In the genomic region with DNA sequence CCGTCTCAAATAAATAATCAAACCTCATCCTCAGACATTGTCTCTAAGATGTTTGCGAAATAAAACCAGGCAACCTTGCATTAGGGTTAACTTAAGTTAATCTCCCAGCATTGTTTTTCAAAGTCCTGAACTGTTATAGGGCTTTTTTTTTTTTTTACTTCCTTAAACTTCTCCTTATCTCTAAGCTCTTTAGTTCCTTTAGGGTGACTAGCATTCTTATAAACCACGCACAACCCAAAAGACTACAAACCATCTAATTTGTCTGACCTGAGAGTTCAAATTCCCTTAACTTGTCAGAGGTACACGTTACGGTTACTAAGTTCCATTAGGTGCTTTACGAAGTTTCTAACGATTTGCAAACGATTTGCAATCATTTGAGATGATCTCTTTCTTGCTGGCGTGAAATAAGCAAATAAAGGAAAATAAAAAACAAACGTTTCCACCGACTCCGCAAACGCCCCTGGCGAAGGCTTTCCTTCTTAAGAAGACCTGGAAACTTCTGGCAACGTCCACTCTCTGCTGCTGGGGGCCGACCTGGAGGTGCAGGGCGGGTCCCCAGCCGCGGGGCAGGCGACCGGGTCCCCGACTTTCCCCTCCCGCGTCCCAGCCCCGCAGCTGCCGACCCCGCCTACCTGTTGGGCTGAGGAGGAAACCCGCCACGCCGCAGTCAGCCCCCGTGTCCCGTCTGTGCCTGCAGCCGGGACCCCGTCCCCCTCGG, we compare ENCODE assay signal across 1 mouse cellular context.
TF ChIP-seq lines count a peak whose summit lies in the region.

No protein-coding gene starts in this region.

TF ChIP-seq in MEL, 35 proteins besides CTCF, POLR2A, EP300 and RAD21:
- TF ChIP-seq HCFC1 (IDR thresholded peaks at IDR 0.05; ENCODE audit: low read depth, low read length) (0 out of 2 replicates have a peak, but pooled peaks have one; percentile 58), CHD1 (IDR thresholded peaks at IDR 0.05; ENCODE audit: low read depth, low read length) (no peak; the same call in none of the 2 replicates), MAFK (IDR thresholded peaks at IDR 0.05; ENCODE audit: borderline replicate concordance, low read depth, low read length) (no peak; the same call in 1 of the 2 replicates), MXI1 (IDR thresholded peaks at IDR 0.05; ENCODE audit: low read depth, low read length) (peak; percentile 49), SMC3 (IDR thresholded peaks at IDR 0.05; ENCODE audit: low read depth, low read length) (no peak), SIN3A (IDR thresholded peaks at IDR 0.05; ENCODE audit: low read length) (peak; percentile 89), RCOR1 (IDR thresholded peaks at IDR 0.05; ENCODE audit: low read depth, low read length) (0 out of 2 replicates have a peak, but pooled peaks have one; percentile 34), MAX (IDR thresholded peaks at IDR 0.05; ENCODE audit: low read length) (0 out of 2 replicates have a peak, but pooled peaks have one; percentile 12), ZNF384 (IDR thresholded peaks at IDR 0.05; ENCODE audit: low read depth, low read length) (peak; percentile 96), UBTF (IDR thresholded peaks at IDR 0.05; ENCODE audit: borderline replicate concordance, insufficient read depth, low read depth, low read length) (peak; percentile 18; the same call in 1 of the 2 replicates), JUND (IDR thresholded peaks at IDR 0.05; ENCODE audit: low read depth, low read length) (no peak), MEF2A (IDR thresholded peaks at IDR 0.05; ENCODE audit: extremely low read depth, insufficient replicate concordance, low read depth, low read length, poor library complexity, severe bottlenecking) (no peak), CHD2 (IDR thresholded peaks at IDR 0.05; ENCODE audit: low read length) (no peak), TAL1 (IDR thresholded peaks at IDR 0.05; ENCODE audit: low read length) (no peak), TCF12 (IDR thresholded peaks at IDR 0.05; ENCODE audit: low read depth, low read length) (peak; percentile 57), MYC (IDR thresholded peaks at IDR 0.05; ENCODE audit: low read depth, low read length) (peak; percentile 80; the same call in 1 of the 2 replicates), USF2 (IDR thresholded peaks at IDR 0.05; ENCODE audit: borderline replicate concordance in 1 of 2, insufficient read depth in 1 of 2, low read depth in 1 of 2, low read length in 2 of 2) (no peak), POLR2AphosphoS2 (IDR thresholded peaks at IDR 0.05; ENCODE audit: low read length) (peak; percentile 63), BHLHE40 (IDR thresholded peaks at IDR 0.05; ENCODE audit: borderline replicate concordance, low read depth, low read length) (no peak), TBP (IDR thresholded peaks at IDR 0.05; ENCODE audit: low read depth, low read length) (peak; percentile 74), USF1 (IDR thresholded peaks at IDR 0.05; ENCODE audit: low read depth, low read length) (0 out of 2 replicates have a peak, but pooled peaks have one; percentile 7), MYB (IDR thresholded peaks at IDR 0.05; ENCODE audit: low read depth, low read length) (0 out of 2 replicates have a peak, but pooled peaks have one; percentile 18), NRF1 (IDR thresholded peaks at IDR 0.05; ENCODE audit: insufficient read depth, low read depth, low read length, poor library complexity, severe bottlenecking) (no peak), ZC3H11A (IDR thresholded peaks at IDR 0.05; ENCODE audit: low read depth, low read length) (no peak), ZMIZ1 (IDR thresholded peaks at IDR 0.05; ENCODE audit: low read depth, low read length) (peak; percentile 82), GABPA (IDR thresholded peaks at IDR 0.05; ENCODE audit: low read depth, low read length) (no peak), NELFE (IDR thresholded peaks at IDR 0.05; ENCODE audit: low read depth, low read length) (peak; percentile 34; the same call in 1 of the 2 replicates), GATA1 (IDR thresholded peaks at IDR 0.05; ENCODE audit: low read depth, low read length) (peak; percentile 92), POLR2AphosphoS5 (IDR thresholded peaks at IDR 0.05; ENCODE audit: borderline replicate concordance, low read depth, low read length) (peak; percentile 45; the same call in 1 of the 2 replicates), KAT2A (conservative IDR thresholded peaks at IDR 0.05; ENCODE audit: low read depth, low read length) (no peak), ZKSCAN1 (IDR thresholded peaks at IDR 0.05; ENCODE audit: low read depth, low read length) (no peak), ELF1 (IDR thresholded peaks at IDR 0.05; ENCODE audit: low read depth, low read length) (peak; percentile 40; the same call in 1 of the 2 replicates), MAZ (IDR thresholded peaks at IDR 0.05; ENCODE audit: low read depth, low read length) (0 out of 2 replicates have a peak, but pooled peaks have one; percentile 21), ETS1 (IDR thresholded peaks at IDR 0.05; ENCODE audit: low read depth, low read length) (peak; percentile 75), E2F4 (IDR thresholded peaks at IDR 0.05; ENCODE audit: borderline replicate concordance, low read depth, low read length) (no peak)
